Comparison of ENCODE assay signal across 8 mouse cellular contexts in the genomic region with DNA sequence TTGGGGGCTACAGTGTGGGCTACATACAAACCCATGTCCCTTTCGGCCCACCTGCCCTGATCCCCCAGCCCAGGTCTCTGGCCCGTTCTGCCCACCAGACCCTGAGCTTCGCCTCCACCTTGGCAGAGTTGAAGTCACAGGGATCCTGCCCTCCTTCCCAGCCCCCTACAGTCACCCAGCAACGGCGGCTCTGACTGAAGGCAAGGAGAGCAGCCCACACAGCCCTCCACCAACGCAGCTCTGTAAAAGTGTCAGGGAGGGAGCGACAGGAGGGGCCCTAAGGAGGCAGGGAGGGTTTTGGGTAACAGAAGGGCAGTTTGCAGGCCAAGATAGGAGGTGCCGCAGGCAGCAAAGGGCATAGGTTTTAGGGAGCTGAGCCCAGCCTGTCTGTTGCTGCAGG. TPM values are rescaled to one million over a fixed set of nuclear protein-coding genes. Genes with fewer than 3 reads are reported as not detected.
DNase-seq lines count a peak whose midpoint lies in the region; ATAC-seq lines count a peak whose summit lies in the region.

No protein-coding gene starts in this region.

- H3K4me2 ChIP-seq in neural tube, embryonic 11.5 days (ENCODE audit: low read depth) = peak overlapping the region; percentile 61; the same call in 1 of the 2 replicates
- H3K4me2 ChIP-seq in limb, embryonic 11.5 days (ENCODE audit: low read depth, severe bottlenecking) = peak overlapping the region; percentile 60
- H3K4me2 ChIP-seq in stomach, embryonic 15.5 days = peak overlapping the region; percentile 96

- H3K9me3 ChIP-seq in erythroblast, embryonic 14.5 days (ENCODE audit: control insufficient read depth, low read length) = peaks cover 7% of the 10 kb centered on the region
- H3K9me3 ChIP-seq in neural tube, embryonic 11.5 days (ENCODE audit: control insufficient read depth, low read length) = no peaks in the 10 kb centered on the region
- H3K9me3 ChIP-seq in limb, embryonic 11.5 days (ENCODE audit: control insufficient read depth, low read length) = no peaks in the 10 kb centered on the region
- no peaks in the 10 kb centered on the region for H3K9me3 ChIP-seq in stomach, embryonic 15.5 days

- H3K27me3 ChIP-seq in erythroblast, embryonic 14.5 days (ENCODE audit: control insufficient read depth) = peaks cover 24% of the 10 kb centered on the region
- 0 out of 2 replicates have a peak, but pooled peaks cover 5% of the 10 kb centered on the region for H3K27me3 ChIP-seq in neural tube, embryonic 11.5 days (ENCODE audit: control insufficient read depth, insufficient read depth, low read length)
- peaks cover 2% of the 10 kb centered on the region; the same call in 1 of the 2 replicates for H3K27me3 ChIP-seq in limb, embryonic 11.5 days (ENCODE audit: control insufficient read depth, insufficient read depth, low read length)
- no peaks in the 10 kb centered on the region for H3K27me3 ChIP-seq in stomach, embryonic 15.5 days (replicated peaks)

- 68% methylated on average over 8 of the region's 8 CpGs for WGBS in neural tube, embryonic 11.5 days
- 64% methylated on average over 8 of the region's 8 CpGs for WGBS in limb, embryonic 11.5 days
- WGBS in stomach, embryonic 15.5 days = 55% methylated on average over 8 of the region's 8 CpGs

- peaks cover 41% of the 10 kb centered on the region for H3K36me3 ChIP-seq in erythroblast, embryonic 14.5 days (ENCODE audit: control insufficient read depth)
- no peaks in the 10 kb centered on the region for H3K36me3 ChIP-seq in neural tube, embryonic 11.5 days (ENCODE audit: control insufficient read depth, insufficient read depth, low read length)
- H3K36me3 ChIP-seq in limb, embryonic 11.5 days (ENCODE audit: control insufficient read depth, insufficient read depth, low read length) = peaks cover 2% of the 10 kb centered on the region; the same call in 1 of the 2 replicates
- peaks cover 24% of the 10 kb centered on the region for H3K36me3 ChIP-seq in stomach, embryonic 15.5 days

- ATAC-seq in erythroblast, adult 5-6 weeks (replicated peaks; ENCODE audit: low FRiP score, poor library complexity, severe bottlenecking) = no peak
- ATAC-seq in neural tube, embryonic 11.5 days (ENCODE audit: insufficient read depth, low FRiP score, low TSS enrichment) = no peak
- no peak for ATAC-seq in limb, embryonic 11.5 days (ENCODE audit: insufficient number of reproducible peaks, low FRiP score, low TSS enrichment, low read depth)
- no peak for ATAC-seq in stomach, embryonic 15.5 days (ENCODE audit: insufficient read depth, low FRiP score, low read depth)

- H3K4me3 ChIP-seq in erythroblast, embryonic 14.5 days (replicated peaks) = peak overlapping the region; percentile 72
- H3K4me3 ChIP-seq in neural tube, embryonic 11.5 days (ENCODE audit: low read depth, low read length) = no peak overlapping the region
- 0 out of 2 replicates have a peak overlapping the region, but pooled peaks have one; percentile 60 for H3K4me3 ChIP-seq in limb, embryonic 11.5 days (ENCODE audit: low read depth, low read length)
- peak overlapping the region; percentile 75 for H3K4me3 ChIP-seq in stomach, embryonic 15.5 days (replicated peaks)

- no peak overlapping the region for H3K27ac ChIP-seq in neural tube, embryonic 11.5 days (ENCODE audit: low read depth, low read length)
- H3K27ac ChIP-seq in limb, embryonic 11.5 days (replicated peaks; ENCODE audit: low read depth, low read length) = no peak overlapping the region
- peak overlapping the region; percentile 65; the same call in 1 of the 2 replicates for H3K27ac ChIP-seq in stomach, embryonic 15.5 days

- peaks cover 82% of the 10 kb centered on the region for H3K4me1 ChIP-seq in erythroblast, embryonic 14.5 days (ENCODE audit: control insufficient read depth)
- H3K4me1 ChIP-seq in neural tube, embryonic 11.5 days (ENCODE audit: control insufficient read depth, insufficient read depth, low read length) = peaks cover 24% of the 10 kb centered on the region
- H3K4me1 ChIP-seq in limb, embryonic 11.5 days (ENCODE audit: control insufficient read depth, insufficient read depth, low read length) = peaks cover 28% of the 10 kb centered on the region
- peaks cover 31% of the 10 kb centered on the region for H3K4me1 ChIP-seq in stomach, embryonic 15.5 days

- no peak for DNase-seq in neural tube, embryonic 11.5 days (ENCODE audit: low spot score)
- DNase-seq in neural tube, embryonic 10.5 days (ENCODE audit: extremely low spot score, low spot score) = no peak
- DNase-seq in limb, embryonic 11.5 days (ENCODE audit: low spot score) = no peak
- DNase-seq in c-Kit-positive CD71-positive TER-119-positive erythroid progenitor cells, embryonic 14.5 days (ENCODE audit: low spot score) = no peak
- no peak for DNase-seq in T-cell, adult 2 months (ENCODE audit: low spot score)

- peak overlapping the region; percentile 26 for H3K9ac ChIP-seq in neural tube, embryonic 11.5 days (ENCODE audit: low read length)
- H3K9ac ChIP-seq in limb, embryonic 11.5 days (ENCODE audit: low read length) = peak overlapping the region; percentile 75
- no peak overlapping the region for H3K9ac ChIP-seq in stomach, embryonic 15.5 days

RNA-seq across cellular contexts. Expression of a gene that starts 14.0 kb away (rescaled TPM):
- 3.7 and 4.8 TPM in 2 replicates for polyA plus RNA-seq in erythroblast, embryonic 14.5 days (2012)
- total RNA-seq in erythroblast, adult 5-6 weeks (2015; ENCODE audit: low replicate concordance) = 21.7 and 29.2 TPM in 2 replicates
- total RNA-seq in erythroblast, adult 5-6 weeks (2017; ENCODE audit: low replicate concordance) = 3.9 and 5.4 TPM in 2 replicates
- 10.5 and 14.7 TPM in 2 replicates for polyA plus RNA-seq in neural tube, embryonic 11.5 days (2014; fragmentation: Nextera tagmentation; extraction: Ambion mirVana)
- polyA plus RNA-seq in limb, embryonic 11.5 days (2014; fragmentation: Nextera tagmentation; extraction: Ambion mirVana) = 11.7 and 14.6 TPM in 2 replicates
- polyA plus RNA-seq in stomach, embryonic 15.5 days (2015; fragmentation: Nextera tagmentation; extraction: Ambion mirVana) = 13.3 and 16.5 TPM in 2 replicates

RNA-seq across cellular contexts. Expression of a gene that starts 14.3 kb away (rescaled TPM):
- polyA plus RNA-seq in erythroblast, embryonic 14.5 days (2012) = 3.8 and 4.9 TPM in 2 replicates
- total RNA-seq in erythroblast, adult 5-6 weeks (2015; ENCODE audit: low replicate concordance) = 4.8 and 12.1 TPM in 2 replicates
- 5.9 and 6.3 TPM in 2 replicates for total RNA-seq in erythroblast, adult 5-6 weeks (2017; ENCODE audit: low replicate concordance)
- polyA plus RNA-seq in neural tube, embryonic 11.5 days (2014; fragmentation: Nextera tagmentation; extraction: Ambion mirVana) = 52.4 and 54.7 TPM in 2 replicates
- 46.9 and 48.3 TPM in 2 replicates for polyA plus RNA-seq in limb, embryonic 11.5 days (2014; fragmentation: Nextera tagmentation; extraction: Ambion mirVana)
- 58.1 and 58.4 TPM in 2 replicates for polyA plus RNA-seq in stomach, embryonic 15.5 days (2015; fragmentation: Nextera tagmentation; extraction: Ambion mirVana)

RNA-seq across cellular contexts. Expression of a gene that starts 17.4 kb away (rescaled TPM):
- polyA plus RNA-seq in erythroblast, embryonic 14.5 days (2012) = 0.03 TPM in 1 of 2 replicates, not detected in the other
- total RNA-seq in erythroblast, adult 5-6 weeks (2015; ENCODE audit: low replicate concordance) = not detected in 2 replicates
- 0.14 and 0.51 TPM in 2 replicates for total RNA-seq in erythroblast, adult 5-6 weeks (2017; ENCODE audit: low replicate concordance)
- polyA plus RNA-seq in neural tube, embryonic 11.5 days (2014; fragmentation: Nextera tagmentation; extraction: Ambion mirVana) = not detected in 2 replicates
- not detected in 2 replicates for polyA plus RNA-seq in limb, embryonic 11.5 days (2014; fragmentation: Nextera tagmentation; extraction: Ambion mirVana)
- polyA plus RNA-seq in stomach, embryonic 15.5 days (2015; fragmentation: Nextera tagmentation; extraction: Ambion mirVana) = 0.26 and 0.43 TPM in 2 replicates

RNA-seq across cellular contexts. Expression of a gene that starts 30.1 kb away (rescaled TPM):
- polyA plus RNA-seq in erythroblast, embryonic 14.5 days (2012) = 11.4 and 15.6 TPM in 2 replicates
- 8.2 and 9.6 TPM in 2 replicates for total RNA-seq in erythroblast, adult 5-6 weeks (2015; ENCODE audit: low replicate concordance)
- total RNA-seq in erythroblast, adult 5-6 weeks (2017; ENCODE audit: low replicate concordance) = 3.8 and 6.4 TPM in 2 replicates
- 40.7 and 41.3 TPM in 2 replicates for polyA plus RNA-seq in neural tube, embryonic 11.5 days (2014; fragmentation: Nextera tagmentation; extraction: Ambion mirVana)
- 23.1 and 23.6 TPM in 2 replicates for polyA plus RNA-seq in limb, embryonic 11.5 days (2014; fragmentation: Nextera tagmentation; extraction: Ambion mirVana)
- 44.4 and 51.3 TPM in 2 replicates for polyA plus RNA-seq in stomach, embryonic 15.5 days (2015; fragmentation: Nextera tagmentation; extraction: Ambion mirVana)

RNA-seq across cellular contexts. Expression of a gene that starts 36.4 kb away (rescaled TPM):
- polyA plus RNA-seq in erythroblast, embryonic 14.5 days (2012) = 0.30 and 0.59 TPM in 2 replicates
- not detected in 2 replicates for total RNA-seq in erythroblast, adult 5-6 weeks (2015; ENCODE audit: low replicate concordance)
- total RNA-seq in erythroblast, adult 5-6 weeks (2017; ENCODE audit: low replicate concordance) = 1.5 TPM in 1 of 2 replicates, not detected in the other
- polyA plus RNA-seq in neural tube, embryonic 11.5 days (2014; fragmentation: Nextera tagmentation; extraction: Ambion mirVana) = 97.9 and 111 TPM in 2 replicates
- polyA plus RNA-seq in limb, embryonic 11.5 days (2014; fragmentation: Nextera tagmentation; extraction: Ambion mirVana) = 11.6 and 12.3 TPM in 2 replicates
- polyA plus RNA-seq in stomach, embryonic 15.5 days (2015; fragmentation: Nextera tagmentation; extraction: Ambion mirVana) = 20.9 and 24.0 TPM in 2 replicates
